Mouse (Mus musculus) limb, embryonic 12.5 days (tissue): ENCODE results near the gene Kbtbd13. TPM values are rescaled to one million over a fixed set of nuclear protein-coding genes. Genes with fewer than 3 reads are reported as not detected.
"Not testable (repeated sequence)": the region's sequence is repeated elsewhere in the genome, so short reads cannot be mapped to it uniquely, and the experiment has no call there.

ENCODE experiments used
- ATAC-seq: fragments of 200-750 bp; cut with Nextera tagmentation; 2 replicates; pipeline ENCODE4 v1.8.0; 2017; ENCODE audit warnings: low read depth, moderate TSS enrichment; ENCODE audit not compliant: insufficient number of reproducible peaks, insufficient read depth, low FRiP score, low TSS enrichment
- H3K27ac ChIP-seq: fragments of 300-500 bp; sonication (generic); 2 replicates; pipeline ENCODE4 v1.5.1; 2016; ENCODE audit warnings: mild to moderate bottlenecking, moderate library complexity
- H3K27me3 ChIP-seq: fragments of 300-500 bp; sonication (generic); 2 replicates; pipeline ENCODE4 v1.6.1; 2016; ENCODE audit warnings: mild to moderate bottlenecking, moderate library complexity
- H3K36me3 ChIP-seq: fragments of 300-500 bp; sonication (generic); 2 replicates; pipeline ENCODE4 v1.6.1; 2016; ENCODE audit warnings: mild to moderate bottlenecking, moderate library complexity
- H3K4me1 ChIP-seq: fragments of 300-500 bp; sonication (generic); replicated peaks from 2 replicates; pipeline ENCODE4 v1.6.1; 2016
- H3K4me2 ChIP-seq: fragments of 300-500 bp; sonication (generic); 2 replicates; pipeline ENCODE4 v1.6.1; 2016; ENCODE audit warnings: mild to moderate bottlenecking, moderate library complexity
- H3K4me3 ChIP-seq: fragments of 300-500 bp; sonication (generic); replicated peaks from 2 replicates; pipeline ENCODE4 v1.5.1; 2016; ENCODE audit warnings: mild to moderate bottlenecking
- H3K9ac ChIP-seq: fragments of 300-500 bp; sonication (generic); replicated peaks from 2 replicates; pipeline ENCODE4 v1.6.1; 2016; ENCODE audit warnings: mild to moderate bottlenecking, moderate library complexity
- H3K9me3 ChIP-seq: fragments of 300-500 bp; sonication (generic); 2 replicates; pipeline ENCODE4 v1.6.1; 2016; ENCODE audit warnings: mild to moderate bottlenecking, moderate library complexity
- WGBS: fragments of 180-500 bp; shearing (Covaris S2); methylation state at CpG from one replicate; pipeline ENCODE4 v1.1.7; 2016; 5-methylcytosine and 5-hydroxymethylcytosine counted together
- polyA plus RNA-seq: library from polyadenylated mRNA; unstranded; fragments of >200 nt; fragmentation: Nextera tagmentation; extraction: Ambion mirVana; gene quantifications from 2 replicates; pipeline ENCODE4 v1.2.1, GENCODE M21; 2016

The Kbtbd13 gene
- polyA plus RNA-seq, 1 experiment from 2014 or later: 1.3 TPM

- H3K27ac ChIP-seq: peak overlapping the region; percentile 95
- 0 out of 2 replicates have a peak, but pooled peaks have one; percentile 6 for ATAC-seq
- H3K4me1 ChIP-seq: peaks cover 15% of the 10 kb centered on the region
- no peaks in the 10 kb centered on the region for H3K9me3 ChIP-seq
- no peaks in the 10 kb centered on the region for H3K36me3 ChIP-seq
- H3K4me2 ChIP-seq: peak overlapping the region; percentile 90
- H3K4me3 ChIP-seq: peak overlapping the region; percentile 100
- H3K27me3 ChIP-seq: no peaks in the 10 kb centered on the region; the same call in 1 of the 2 replicates
- H3K9ac ChIP-seq: peak overlapping the region; percentile 98
- 49% methylated on average over 8 of the region's 8 CpGs for WGBS
These were observed 44.2 kb downstream of the Kbtbd13 start for GRCm38 (mm10) chr9:65347112-65347850.

- Histone ChIP-seq H3K4me2 (peak overlapping the region; percentile 90), H3K9ac (peak overlapping the region; percentile 98), H3K36me3 (no peaks in the 10 kb centered on the region), H3K9me3 (no peaks in the 10 kb centered on the region), H3K4me1 (peaks cover 15% of the 10 kb centered on the region), H3K27ac (peak overlapping the region; percentile 95), H3K27me3 (no peaks in the 10 kb centered on the region; the same call in 1 of the 2 replicates), H3K4me3 (peak overlapping the region; percentile 100)
- under 1% methylated on average over 77 of the region's 77 CpGs for WGBS
- 0 out of 2 replicates have a peak, but pooled peaks have one; percentile 56 for ATAC-seq
These were observed 44.9 kb downstream of the Kbtbd13 start for GRCm38 (mm10) chr9:65346476-65347111.

GRCm38 (mm10) chr9:65345854-65346475 lies 45.5 kb downstream of the Kbtbd13 start, which contains the start of gene Pdcd7:
Pdcd7 (plus strand) TSS chr9:65346104.
- no peaks in the 10 kb centered on the region for H3K9me3 ChIP-seq
- H3K27ac ChIP-seq: peak within 1 kb of the TSS; percentile 95
- H3K4me1 ChIP-seq: peaks cover 15% of the 10 kb centered on the region
- peak within 1 kb of the TSS; percentile 98 for H3K9ac ChIP-seq
- peak; percentile 93 for ATAC-seq
- peak within 1 kb of the TSS; percentile 100 for H3K4me3 ChIP-seq
- H3K4me2 ChIP-seq: peak within 1 kb of the TSS; percentile 90
- no peaks in the 10 kb centered on the region; the same call in 1 of the 2 replicates for H3K27me3 ChIP-seq
- H3K36me3 ChIP-seq: no peaks in the 10 kb centered on the region
- WGBS: 2% methylated on average over 56 of the region's 59 CpGs

- peak overlapping the region; percentile 90 for H3K4me2 ChIP-seq
- not testable (repeated sequence) for H3K36me3 ChIP-seq, H3K27me3 ChIP-seq, H3K9me3 ChIP-seq, ATAC-seq
- peak overlapping the region; percentile 95 for H3K27ac ChIP-seq
- peak overlapping the region; percentile 100 for H3K4me3 ChIP-seq
- H3K4me1 ChIP-seq: peaks cover 15% of the 10 kb centered on the region
- H3K9ac ChIP-seq: peak overlapping the region; percentile 98; the same call in 1 of the 2 replicates
- 72% methylated on average over 11 of the region's 11 CpGs for WGBS
These were observed 46.0 kb downstream of the Kbtbd13 start for GRCm38 (mm10) chr9:65345439-65345838.

- no peak for ATAC-seq
- 82% methylated on average over 2 of the region's 2 CpGs for WGBS
- Histone ChIP-seq H3K27me3 (no peaks in the 10 kb centered on the region; the same call in 1 of the 2 replicates), H3K4me3 (no peak overlapping the region), H3K9ac (no peak overlapping the region), H3K9me3 (no peaks in the 10 kb centered on the region), H3K27ac (no peak overlapping the region), H3K4me1 (no peaks in the 10 kb centered on the region), H3K36me3 (no peaks in the 10 kb centered on the region), H3K4me2 (no peak overlapping the region)
These were observed 51.0 kb downstream of the Kbtbd13 start for GRCm38 (mm10) chr9:65340414-65340813.

- 86% methylated on average over 4 of the region's 4 CpGs for WGBS
These were observed 52.3 kb downstream of the Kbtbd13 start for GRCm38 (mm10) chr9:65339146-65339545.

More at GRCm38 (mm10) chr9:65339146-65339545, 52.3 kb downstream of the Kbtbd13 start:
- no peak overlapping the region for H3K4me3 ChIP-seq
- H3K4me1 ChIP-seq: no peaks in the 10 kb centered on the region
- no peak overlapping the region for H3K9ac ChIP-seq
- H3K36me3 ChIP-seq: no peaks in the 10 kb centered on the region
- H3K9me3 ChIP-seq: no peaks in the 10 kb centered on the region
- no peak for ATAC-seq
- no peak overlapping the region for H3K4me2 ChIP-seq
- no peaks in the 10 kb centered on the region; the same call in 1 of the 2 replicates for H3K27me3 ChIP-seq
- H3K27ac ChIP-seq: no peak overlapping the region

Other genes starting within 250 kb of the Kbtbd13 start
- 8.2 and 8.7 TPM in 2 replicates for gene Parp16, start 196.3 kb downstream of the Kbtbd13 start, polyA plus RNA-seq
- gene Cilp, start 126.5 kb downstream of the Kbtbd13 start, polyA plus RNA-seq: 0.54 and 0.63 TPM in 2 replicates
- 60.0 and 60.8 TPM in 2 replicates for gene Clpx, start 97.4 kb downstream of the Kbtbd13 start, polyA plus RNA-seq
- 17.0 and 18.3 TPM in 2 replicates for gene Pdcd7, start 45.5 kb downstream of the Kbtbd13 start, polyA plus RNA-seq
- 0.15 and 0.44 TPM in 2 replicates for gene Ubap1l, start 30.6 kb downstream of the Kbtbd13 start, polyA plus RNA-seq
- gene Rasl12, start 6.9 kb upstream of the Kbtbd13 start, polyA plus RNA-seq: 9.4 and 10.4 TPM in 2 replicates
- gene Slc51b, start 31.3 kb upstream of the Kbtbd13 start, polyA plus RNA-seq: not detected in 2 replicates
- gene Mtfmt, start 44.1 kb upstream of the Kbtbd13 start, polyA plus RNA-seq: 25.4 and 28.2 TPM in 2 replicates
- 126 and 129 TPM in 2 replicates for gene Spg21, start 69.3 kb upstream of the Kbtbd13 start, polyA plus RNA-seq
- gene Ankdd1a, start 128.5 kb upstream of the Kbtbd13 start, polyA plus RNA-seq: not detected in 2 replicates
- 12.2 and 15.0 TPM in 2 replicates for gene Plekho2, start 188.4 kb upstream of the Kbtbd13 start, polyA plus RNA-seq
- gene Pif1, start 195.5 kb upstream of the Kbtbd13 start, polyA plus RNA-seq: 21.7 and 22.8 TPM in 2 replicates
- 16.4 and 18.3 TPM in 2 replicates for gene Rbpms2, start 238.0 kb upstream of the Kbtbd13 start, polyA plus RNA-seq